Mouse (Mus musculus): Measurements from ENCODE around the gene Lypd4. TPM values are rescaled to one million over a fixed set of nuclear protein-coding genes. Genes with fewer than 3 reads are reported as not detected.

Lypd4 gene
- polyA plus RNA-seq, 1 experiment from 2014 or later: not detected

- Histone ChIP-seq H3K4me1 (ENCODE audit: control insufficient read depth, insufficient read depth, low read length) (no peaks in the 10 kb centered on the region), H3K4me2 (ENCODE audit: low read depth, low read length) (no peak overlapping the region), H3K4me3 (ENCODE audit: low read depth, low read length) (no peak overlapping the region), H3K9ac (replicated peaks; ENCODE audit: low read length) (no peak overlapping the region), H3K36me3 (replicated peaks; ENCODE audit: control insufficient read depth, insufficient read depth, low read depth, low read length) (peaks cover 12% of the 10 kb centered on the region), H3K27me3 (ENCODE audit: control insufficient read depth, insufficient read depth, low read length) (no peaks in the 10 kb centered on the region), H3K27ac (replicated peaks; ENCODE audit: low read depth, low read length) (no peak overlapping the region), H3K9me3 (replicated peaks; ENCODE audit: control insufficient read depth, low read length) (no peaks in the 10 kb centered on the region)
- no peak for DNase-seq (ENCODE audit: low spot score)
- no peak for ATAC-seq (replicated peaks; ENCODE audit: insufficient number of reproducible peaks, low FRiP score, low TSS enrichment, low read depth)
- WGBS: 71% methylated on average over 2 of the region's 2 CpGs
These were observed 22.4 kb upstream of the Lypd4 start for GRCm38 (mm10) chr7:24892125-24892583.

- no peak overlapping the region for H3K4me2 ChIP-seq (ENCODE audit: low read depth, low read length)
- ATAC-seq (replicated peaks; ENCODE audit: insufficient number of reproducible peaks, low FRiP score, low TSS enrichment, low read depth) (no peak; the same call in 1 of the 2 replicates), DNase-seq (ENCODE audit: low spot score) (no peak)
- H3K9ac ChIP-seq (replicated peaks; ENCODE audit: low read length): no peak overlapping the region
- H3K9me3 ChIP-seq (replicated peaks; ENCODE audit: control insufficient read depth, low read length): no peaks in the 10 kb centered on the region
- H3K27ac ChIP-seq (replicated peaks; ENCODE audit: low read depth, low read length): no peak overlapping the region
- no peaks in the 10 kb centered on the region for H3K27me3 ChIP-seq (ENCODE audit: control insufficient read depth, insufficient read depth, low read length)
- peaks cover 17% of the 10 kb centered on the region for H3K36me3 ChIP-seq (replicated peaks; ENCODE audit: control insufficient read depth, insufficient read depth, low read depth, low read length)
- no peaks in the 10 kb centered on the region for H3K4me1 ChIP-seq (ENCODE audit: control insufficient read depth, insufficient read depth, low read length)
- WGBS: 70% methylated on average over 3 of the region's 3 CpGs
- no peak overlapping the region for H3K4me3 ChIP-seq (ENCODE audit: low read depth, low read length)
These were observed 21.7 kb upstream of the Lypd4 start for GRCm38 (mm10) chr7:24891241-24892124.

GRCm38 (mm10) chr7:24890281-24891216 is 20.8 kb upstream of the Lypd4 start:
- ATAC-seq (replicated peaks; ENCODE audit: insufficient number of reproducible peaks, low FRiP score, low TSS enrichment, low read depth) (peak; percentile 26; the same call in 1 of the 2 replicates), DNase-seq (ENCODE audit: low spot score) (peak; percentile 89)
- Histone ChIP-seq H3K9ac (replicated peaks; ENCODE audit: low read length) (no peak overlapping the region), H3K4me1 (ENCODE audit: control insufficient read depth, insufficient read depth, low read length) (peaks cover 6% of the 10 kb centered on the region; the same call in 1 of the 2 replicates), H3K27me3 (ENCODE audit: control insufficient read depth, insufficient read depth, low read length) (no peaks in the 10 kb centered on the region), H3K9me3 (replicated peaks; ENCODE audit: control insufficient read depth, low read length) (no peaks in the 10 kb centered on the region), H3K4me3 (ENCODE audit: low read depth, low read length) (no peak overlapping the region), H3K27ac (replicated peaks; ENCODE audit: low read depth, low read length) (no peak overlapping the region), H3K36me3 (replicated peaks; ENCODE audit: control insufficient read depth, insufficient read depth, low read depth, low read length) (peaks cover 25% of the 10 kb centered on the region), H3K4me2 (ENCODE audit: low read depth, low read length) (no peak overlapping the region)
- WGBS: 27% methylated on average over 10 of the region's 10 CpGs

GRCm38 (mm10) chr7:24889431-24890220 is 19.9 kb upstream of the Lypd4 start:
- Histone ChIP-seq H3K4me2 (ENCODE audit: low read depth, low read length) (no peak overlapping the region), H3K4me3 (ENCODE audit: low read depth, low read length) (no peak overlapping the region), H3K27me3 (ENCODE audit: control insufficient read depth, insufficient read depth, low read length) (no peaks in the 10 kb centered on the region), H3K9me3 (replicated peaks; ENCODE audit: control insufficient read depth, low read length) (no peaks in the 10 kb centered on the region), H3K27ac (replicated peaks; ENCODE audit: low read depth, low read length) (no peak overlapping the region), H3K36me3 (replicated peaks; ENCODE audit: control insufficient read depth, insufficient read depth, low read depth, low read length) (peaks cover 25% of the 10 kb centered on the region), H3K9ac (replicated peaks; ENCODE audit: low read length) (no peak overlapping the region), H3K4me1 (ENCODE audit: control insufficient read depth, insufficient read depth, low read length) (peaks cover 7% of the 10 kb centered on the region; the same call in 1 of the 2 replicates)
- DNase-seq (ENCODE audit: low spot score) (no peak), ATAC-seq (replicated peaks; ENCODE audit: insufficient number of reproducible peaks, low FRiP score, low TSS enrichment, low read depth) (no peak)
- WGBS: 85% methylated on average over 6 of the region's 6 CpGs

GRCm38 (mm10) chr7:24887096-24887495 is 17.4 kb upstream of the Lypd4 start:
- H3K4me2 ChIP-seq (ENCODE audit: low read depth, low read length): no peak overlapping the region
- peaks cover 7% of the 10 kb centered on the region; the same call in 1 of the 2 replicates for H3K4me1 ChIP-seq (ENCODE audit: control insufficient read depth, insufficient read depth, low read length)
- ATAC-seq (replicated peaks; ENCODE audit: insufficient number of reproducible peaks, low FRiP score, low TSS enrichment, low read depth) (no peak), DNase-seq (ENCODE audit: low spot score) (no peak)
- H3K4me3 ChIP-seq (ENCODE audit: low read depth, low read length): no peak overlapping the region; the same call in 1 of the 2 replicates
- peaks cover 25% of the 10 kb centered on the region for H3K36me3 ChIP-seq (replicated peaks; ENCODE audit: control insufficient read depth, insufficient read depth, low read depth, low read length)
- no peaks in the 10 kb centered on the region for H3K27me3 ChIP-seq (ENCODE audit: control insufficient read depth, insufficient read depth, low read length)
- peak overlapping the region; percentile 27; the same call in 1 of the 2 replicates for H3K9ac ChIP-seq (replicated peaks; ENCODE audit: low read length)
- H3K9me3 ChIP-seq (replicated peaks; ENCODE audit: control insufficient read depth, low read length): no peaks in the 10 kb centered on the region
- H3K27ac ChIP-seq (replicated peaks; ENCODE audit: low read depth, low read length): no peak overlapping the region
- 77% methylated on average over 4 of the region's 4 CpGs for WGBS

GRCm38 (mm10) chr7:24886308-24886633 is 16.5 kb upstream of the Lypd4 start:
- Histone ChIP-seq H3K9me3 (replicated peaks; ENCODE audit: control insufficient read depth, low read length) (no peaks in the 10 kb centered on the region), H3K36me3 (replicated peaks; ENCODE audit: control insufficient read depth, insufficient read depth, low read depth, low read length) (peaks cover 25% of the 10 kb centered on the region), H3K4me1 (ENCODE audit: control insufficient read depth, insufficient read depth, low read length) (peaks cover 7% of the 10 kb centered on the region; the same call in 1 of the 2 replicates), H3K9ac (replicated peaks; ENCODE audit: low read length) (peak overlapping the region; percentile 100), H3K27me3 (ENCODE audit: control insufficient read depth, insufficient read depth, low read length) (no peaks in the 10 kb centered on the region), H3K27ac (replicated peaks; ENCODE audit: low read depth, low read length) (no peak overlapping the region), H3K4me2 (ENCODE audit: low read depth, low read length) (peak overlapping the region; percentile 76), H3K4me3 (ENCODE audit: low read depth, low read length) (peak overlapping the region; percentile 100)
- ATAC-seq (replicated peaks; ENCODE audit: insufficient number of reproducible peaks, low FRiP score, low TSS enrichment, low read depth) (no peak), DNase-seq (ENCODE audit: low spot score) (no peak)
- WGBS: 71% methylated on average over 4 of the region's 4 CpGs

- Histone ChIP-seq H3K9ac (replicated peaks; ENCODE audit: low read length) (peak overlapping the region; percentile 100), H3K9me3 (replicated peaks; ENCODE audit: control insufficient read depth, low read length) (no peaks in the 10 kb centered on the region), H3K4me2 (ENCODE audit: low read depth, low read length) (peak overlapping the region; percentile 76), H3K27me3 (ENCODE audit: control insufficient read depth, insufficient read depth, low read length) (no peaks in the 10 kb centered on the region), H3K4me3 (ENCODE audit: low read depth, low read length) (peak overlapping the region; percentile 100), H3K27ac (replicated peaks; ENCODE audit: low read depth, low read length) (no peak overlapping the region; the same call in 1 of the 2 replicates), H3K4me1 (ENCODE audit: control insufficient read depth, insufficient read depth, low read length) (peaks cover 7% of the 10 kb centered on the region; the same call in 1 of the 2 replicates), H3K36me3 (replicated peaks; ENCODE audit: control insufficient read depth, insufficient read depth, low read depth, low read length) (peaks cover 25% of the 10 kb centered on the region)
- DNase-seq (ENCODE audit: low spot score) (no peak), ATAC-seq (replicated peaks; ENCODE audit: insufficient number of reproducible peaks, low FRiP score, low TSS enrichment, low read depth) (no peak)
- WGBS: 44% methylated on average over 12 of the region's 12 CpGs
These were observed 15.9 kb upstream of the Lypd4 start for GRCm38 (mm10) chr7:24885468-24886307.

All from embryonic facial prominence, embryonic 11.5 days (tissue).